Mouse (Mus musculus): Measurements from ENCODE around the gene Rpl6.

GRCm38 (mm10) chr5:121184945-121185551 lies 19.2 kb upstream of the Rpl6 start:
- TF ChIP-seq POLR2A (IDR thresholded peaks at IDR 0.05; ENCODE audit: low read depth, low read length) = no peak
- no peak for TF ChIP-seq CTCF (IDR thresholded peaks at IDR 0.05; ENCODE audit: extremely low read depth, insufficient read length, insufficient replicate concordance, low read depth, low read length)
